Mouse (Mus musculus) myocyte (in vitro differentiated cells): Measurements from ENCODE around the gene Ncapg.

Experiments
- E2F4 ChIP-seq: IDR thresholded peaks from one replicate; pipeline ENCODE4 v1.6.1; 2011; ENCODE audit warnings: mild to moderate bottlenecking, control low read depth, moderate library complexity; ENCODE audit not compliant: insufficient read depth
- MAX ChIP-seq: IDR thresholded peaks from one replicate; pipeline ENCODE4 v1.6.1; 2011; ENCODE audit warnings: low read depth, mild to moderate bottlenecking, control low read depth
- MYOG ChIP-seq, 3 experiments: IDR thresholded peaks; one replicate each; pipeline ENCODE4 v1.6.1; 2011; ENCODE audit warnings: control low read depth in 2 of 3, low read depth in 2 of 3, mild to moderate bottlenecking in 2 of 3; ENCODE audit not compliant: insufficient read length in 2 of 3, control insufficient read depth in 1 of 3, insufficient read depth in 1 of 3
- POLR2A ChIP-seq: IDR thresholded peaks from one replicate; pipeline ENCODE4 v1.6.1; 2011; ENCODE audit warnings: low read depth, mild to moderate bottlenecking, control low read depth, moderate library complexity; ENCODE audit not compliant: insufficient read length
- POLR2AphosphoS2 ChIP-seq: IDR thresholded peaks from one replicate; pipeline ENCODE4 v1.6.1; 2011; ENCODE audit warnings: low read depth, control low read depth; ENCODE audit not compliant: insufficient read length
- REST ChIP-seq: IDR thresholded peaks from one replicate; pipeline ENCODE4 v1.6.1; 2011; ENCODE audit warnings: mild to moderate bottlenecking, control low read depth, moderate library complexity; ENCODE audit not compliant: insufficient read depth, insufficient read length
- SRF ChIP-seq: IDR thresholded peaks from one replicate; pipeline ENCODE4 v1.6.1; 2011; ENCODE audit warnings: low read depth; ENCODE audit not compliant: control insufficient read depth, insufficient read length
- TCF12 ChIP-seq: IDR thresholded peaks from one replicate; pipeline ENCODE4 v1.6.1; 2011; ENCODE audit warnings: mild to moderate bottlenecking, control low read depth; ENCODE audit not compliant: poor library complexity, insufficient read depth, severe bottlenecking
- USF1 ChIP-seq: IDR thresholded peaks from one replicate; pipeline ENCODE4 v1.6.1; 2011; ENCODE audit warnings: low read depth, mild to moderate bottlenecking, control low read depth, moderate library complexity

DNA sequence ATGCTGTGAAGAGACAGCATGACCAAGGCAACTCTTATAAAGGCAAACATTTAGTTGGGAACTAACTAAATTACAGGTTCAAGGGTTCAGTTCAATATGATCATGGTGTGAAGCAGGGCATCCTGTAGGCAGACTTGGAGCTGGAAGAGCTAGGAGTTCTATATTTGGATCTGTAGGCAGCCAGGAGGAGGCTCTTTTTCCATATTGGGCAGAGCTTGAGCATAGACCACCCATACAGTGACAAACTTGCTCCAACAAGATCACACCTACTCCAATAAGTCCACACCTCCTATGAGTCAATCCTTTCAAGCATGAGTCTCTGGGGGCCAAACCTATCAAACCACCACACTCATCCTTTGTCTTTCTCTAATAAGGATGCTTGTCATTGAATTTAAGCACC is 40.2 kb upstream of the Ncapg start:
- TF ChIP-seq MAX (no peak), SRF (no peak), POLR2A (no peak), TCF12 (no peak), E2F4 (no peak), MYOG (IDR thresholded peaks at IDR 0.05; ENCODE audit: control insufficient read depth in 1 of 3, insufficient read depth in 1 of 3, insufficient read length in 2 of 3, low read depth in 2 of 3) (no peak), USF1 (no peak), REST (no peak), POLR2AphosphoS2 (no peak)
